Mouse (Mus musculus) bone marrow, adult 2 months (tissue): ENCODE measurements around the gene Klhl22. TPM values are rescaled to one million over a fixed set of nuclear protein-coding genes. Genes with fewer than 3 reads are reported as not detected.

Experiments used
- H3K27ac ChIP-seq: fragments of 200-500 bp; 2 replicates; pipeline ENCODE4 v1.5.1; 2012; ENCODE audit warnings: low read depth, mild to moderate bottlenecking, control low read depth, inconsistent platforms, low read length; ENCODE audit not compliant: control insufficient read depth, poor library complexity, insufficient read depth
- H3K4me1 ChIP-seq: fragments of 200-500 bp; 2 replicates; pipeline ENCODE4 v1.6.1; 2011; ENCODE audit warnings: low read length; ENCODE audit not compliant: control insufficient read depth, insufficient read depth
- H3K4me3 ChIP-seq: fragments of 200-500 bp; replicated peaks from 2 replicates; pipeline ENCODE3; 2011; ENCODE audit warnings: mild to moderate bottlenecking, low read depth, low read length, control low read depth; ENCODE audit not compliant: control insufficient read depth
- CTCF ChIP-seq: fragments of 200-500 bp; IDR thresholded peaks from 2 replicates; pipeline ENCODE4 v1.5.1; 2011; ENCODE audit warnings: low read length, control low read depth; ENCODE audit not compliant: control insufficient read depth, insufficient read depth
- POLR2A ChIP-seq: fragments of 200-500 bp; IDR thresholded peaks from 2 replicates; pipeline ENCODE4 v1.6.1; 2011; ENCODE audit warnings: low read depth, mild to moderate bottlenecking, control low read depth, low read length, borderline replicate concordance; ENCODE audit not compliant: control insufficient read depth
- WGBS: fragments of 180-500 bp; shearing (Covaris S2); methylation state at CpG from one replicate; pipeline ENCODE4 v1.1.7; 2018; 5-methylcytosine and 5-hydroxymethylcytosine counted together
- polyA plus RNA-seq: library from polyadenylated mRNA; stranded (reverse); fragments of >200 nt; gene quantifications from 2 replicates; pipeline ENCODE4 v1.2.4, GENCODE M21; 2011; ENCODE audit warnings: low replicate concordance; ENCODE audit not compliant: missing spikeins, insufficient read depth, insufficient read length

The Klhl22 gene
- polyA plus RNA-seq, 1 experiment = 7.8 TPM

GRCm38 (mm10) chr16:17743279-17743678, 16.1 kb upstream of the Klhl22 start:
- H3K4me3 ChIP-seq = no peak overlapping the region
- no peak overlapping the region for H3K27ac ChIP-seq
- TF ChIP-seq POLR2A (no peak), CTCF (no peak)
- no peaks in the 10 kb centered on the region for H3K4me1 ChIP-seq
- 60% methylated on average over 4 of the region's 4 CpGs for WGBS

GRCm38 (mm10) chr16:17744536-17744935, 14.9 kb upstream of the Klhl22 start:
- 18% methylated on average over 1 of the region's 1 CpGs for WGBS
- no peaks in the 10 kb centered on the region for H3K4me1 ChIP-seq
- TF ChIP-seq CTCF = peak; percentile 81
- no peak for TF ChIP-seq POLR2A
- H3K27ac ChIP-seq = no peak overlapping the region
- no peak overlapping the region for H3K4me3 ChIP-seq

GRCm38 (mm10) chr16:17745067-17745466, 14.4 kb upstream of the Klhl22 start:
- Histone ChIP-seq H3K27ac (no peak overlapping the region), H3K4me1 (no peaks in the 10 kb centered on the region), H3K4me3 (no peak overlapping the region)
- 85% methylated on average over 2 of the region's 2 CpGs for WGBS
- TF ChIP-seq CTCF (no peak), POLR2A (no peak)

GRCm38 (mm10) chr16:17753001-17753400, 6.4 kb upstream of the Klhl22 start:
- H3K4me1 ChIP-seq = no peaks in the 10 kb centered on the region
- no peak overlapping the region for H3K4me3 ChIP-seq
- TF ChIP-seq POLR2A (no peak), CTCF (no peak)
- whole genome bisulfite sequencing = 47% methylated on average over 3 of the region's 3 CpGs
- no peak overlapping the region for H3K27ac ChIP-seq

GRCm38 (mm10) chr16:17753686-17754085, 5.7 kb upstream of the Klhl22 start:
- TF ChIP-seq CTCF = no peak
- TF ChIP-seq POLR2A = no peak
- 35% methylated on average over 1 of the region's 1 CpGs for WGBS

GRCm38 (mm10) chr16:17757756-17758155, 1.7 kb upstream of the Klhl22 start:
- Histone ChIP-seq H3K4me1 (peaks cover 2% of the 10 kb centered on the region), H3K27ac (no peak overlapping the region), H3K4me3 (no peak overlapping the region)
- TF ChIP-seq CTCF = no peak
- no peak for TF ChIP-seq POLR2A
- 92% methylated on average over 1 of the region's 1 CpGs for WGBS

More at GRCm38 (mm10) chr16:17753686-17754085, 5.7 kb upstream of the Klhl22 start:
- H3K4me1 ChIP-seq = no peaks in the 10 kb centered on the region
- H3K4me3 ChIP-seq = no peak overlapping the region
- H3K27ac ChIP-seq = no peak overlapping the region

- peak overlapping the region; percentile 64 for H3K4me3 ChIP-seq
- no peak overlapping the region for H3K27ac ChIP-seq
- H3K4me1 ChIP-seq = peaks cover 2% of the 10 kb centered on the region
- TF ChIP-seq CTCF = no peak
- no peak for TF ChIP-seq POLR2A
- 25% methylated on average over 9 of the region's 9 CpGs for WGBS
Measured at GRCm38 (mm10) chr16:17758902-17759301, 516 bp upstream of the Klhl22 start.

- WGBS = under 1% methylated on average over 54 of the region's 54 CpGs
- H3K4me3 ChIP-seq = peak overlapping the region; percentile 65
- no peak overlapping the region; the same call in 1 of the 2 replicates for H3K27ac ChIP-seq
- no peak for TF ChIP-seq CTCF
- no peak for TF ChIP-seq POLR2A
- H3K4me1 ChIP-seq = peaks cover 2% of the 10 kb centered on the region
Measured at GRCm38 (mm10) chr16:17759813-17760321, 449 bp downstream of the Klhl22 start.

GRCm38 (mm10) chr16:17760657-17761056, 1.2 kb downstream of the Klhl22 start:
- H3K4me3 ChIP-seq = no peak overlapping the region
- peaks cover 2% of the 10 kb centered on the region for H3K4me1 ChIP-seq
- no peak overlapping the region for H3K27ac ChIP-seq

More at GRCm38 (mm10) chr16:17760657-17761056, 1.2 kb downstream of the Klhl22 start:
- peak; percentile 65 for TF ChIP-seq CTCF
- TF ChIP-seq POLR2A = no peak
- 50% methylated on average over 8 of the region's 8 CpGs for WGBS
